Mouse (Mus musculus): ENCODE results near the gene Pmfbp1. TPM values are rescaled to one million over a fixed set of nuclear protein-coding genes. Genes with fewer than 3 reads are reported as not detected.

The Pmfbp1 gene
- polyA plus RNA-seq, 1 experiment from 2014 or later, result 1.5 TPM

GRCm38 (mm10) chr8:109468112-109468511 is 25.7 kb upstream of the Pmfbp1 start:
- Histone ChIP-seq H3K27me3 (no peaks in the 10 kb centered on the region), H3K27ac (replicated peaks) (0 out of 2 replicates have a peak overlapping the region, but pooled peaks have one; percentile 34), H3K9ac (no peak overlapping the region), H3K9me3 (no peaks in the 10 kb centered on the region), H3K36me3 (no peaks in the 10 kb centered on the region), H3K4me1 (replicated peaks) (peaks cover 92% of the 10 kb centered on the region), H3K4me2 (no peak overlapping the region), H3K4me3 (no peak overlapping the region)
- 79% methylated on average over 11 of the region's 11 CpGs for WGBS
- ATAC-seq (ENCODE audit: low read depth), result no peak

GRCm38 (mm10) chr8:109471876-109472275 is 22.0 kb upstream of the Pmfbp1 start:
- H3K4me1 ChIP-seq (replicated peaks), result peaks cover 70% of the 10 kb centered on the region

GRCm38 (mm10) chr8:109472400-109472799 is 21.4 kb upstream of the Pmfbp1 start:
- peak overlapping the region; percentile 14; the same call in 1 of the 2 replicates for H3K4me2 ChIP-seq
- no peaks in the 10 kb centered on the region for H3K36me3 ChIP-seq
- H3K4me3 ChIP-seq, result no peak overlapping the region
- 63% methylated on average over 8 of the region's 8 CpGs for WGBS
- peak overlapping the region; percentile 71 for H3K27ac ChIP-seq (replicated peaks)
- no peak overlapping the region for H3K9ac ChIP-seq
- H3K27me3 ChIP-seq, result no peaks in the 10 kb centered on the region
- no peak for ATAC-seq (ENCODE audit: low read depth)
- H3K9me3 ChIP-seq, result no peaks in the 10 kb centered on the region
- peaks cover 65% of the 10 kb centered on the region for H3K4me1 ChIP-seq (replicated peaks)

More at GRCm38 (mm10) chr8:109471876-109472275, 22.0 kb upstream of the Pmfbp1 start:
- ATAC-seq (ENCODE audit: low read depth), result no peak
- no peak overlapping the region for H3K4me3 ChIP-seq
- H3K4me2 ChIP-seq, result no peak overlapping the region
- no peak overlapping the region for H3K27ac ChIP-seq (replicated peaks)
- no peaks in the 10 kb centered on the region for H3K36me3 ChIP-seq
- no peaks in the 10 kb centered on the region for H3K9me3 ChIP-seq
- no peak overlapping the region for H3K9ac ChIP-seq
- H3K27me3 ChIP-seq, result no peaks in the 10 kb centered on the region
- WGBS, result 58% methylated on average over 6 of the region's 6 CpGs

GRCm38 (mm10) chr8:109474442-109475121 is 19.2 kb upstream of the Pmfbp1 start:
- Histone ChIP-seq H3K4me3 (no peak overlapping the region), H3K4me1 (replicated peaks) (peaks cover 45% of the 10 kb centered on the region), H3K27me3 (no peaks in the 10 kb centered on the region), H3K4me2 (no peak overlapping the region), H3K36me3 (no peaks in the 10 kb centered on the region), H3K27ac (replicated peaks) (peak overlapping the region; percentile 67), H3K9me3 (no peaks in the 10 kb centered on the region), H3K9ac (no peak overlapping the region)
- 45% methylated on average over 14 of the region's 14 CpGs for WGBS
- ATAC-seq (ENCODE audit: low read depth), result no peak

GRCm38 (mm10) chr8:109475436-109475835 is 18.4 kb upstream of the Pmfbp1 start:
- H3K4me2 ChIP-seq, result no peak overlapping the region
- H3K4me1 ChIP-seq (replicated peaks), result peaks cover 39% of the 10 kb centered on the region
- peak overlapping the region; percentile 67; the same call in 1 of the 2 replicates for H3K27ac ChIP-seq (replicated peaks)
- 44% methylated on average over 4 of the region's 4 CpGs for WGBS
- H3K9ac ChIP-seq, result no peak overlapping the region
- no peak for ATAC-seq (ENCODE audit: low read depth)
- H3K4me3 ChIP-seq, result no peak overlapping the region
- no peaks in the 10 kb centered on the region for H3K27me3 ChIP-seq
- H3K9me3 ChIP-seq, result no peaks in the 10 kb centered on the region
- no peaks in the 10 kb centered on the region for H3K36me3 ChIP-seq

- Histone ChIP-seq H3K4me1 (replicated peaks) (peaks cover 13% of the 10 kb centered on the region), H3K4me3 (no peak overlapping the region), H3K27ac (replicated peaks) (no peak overlapping the region), H3K9ac (no peak overlapping the region), H3K36me3 (no peaks in the 10 kb centered on the region), H3K27me3 (no peaks in the 10 kb centered on the region), H3K9me3 (no peaks in the 10 kb centered on the region), H3K4me2 (no peak overlapping the region)
- no peak for ATAC-seq (ENCODE audit: low read depth)
- WGBS, result 74% methylated on average over 6 of the region's 6 CpGs
Observed at GRCm38 (mm10) chr8:109478586-109478985, 15.2 kb upstream of the Pmfbp1 start.

- Histone ChIP-seq H3K4me3 (no peak overlapping the region), H3K4me2 (no peak overlapping the region), H3K4me1 (replicated peaks) (peaks cover 15% of the 10 kb centered on the region), H3K27me3 (no peaks in the 10 kb centered on the region), H3K9ac (no peak overlapping the region), H3K27ac (replicated peaks) (peak overlapping the region; percentile 78), H3K36me3 (no peaks in the 10 kb centered on the region), H3K9me3 (no peaks in the 10 kb centered on the region)
- ATAC-seq (ENCODE audit: low read depth), result no peak
- 78% methylated on average over 11 of the region's 11 CpGs for WGBS
Observed at GRCm38 (mm10) chr8:109484741-109485140, 9.1 kb upstream of the Pmfbp1 start.

- WGBS, result 35% methylated on average over 6 of the region's 6 CpGs
- Histone ChIP-seq H3K36me3 (no peaks in the 10 kb centered on the region), H3K4me2 (no peak overlapping the region), H3K27ac (replicated peaks) (no peak overlapping the region), H3K9me3 (no peaks in the 10 kb centered on the region), H3K4me1 (replicated peaks) (peaks cover 15% of the 10 kb centered on the region), H3K27me3 (no peaks in the 10 kb centered on the region), H3K4me3 (no peak overlapping the region), H3K9ac (no peak overlapping the region)
- peak; percentile 67; the same call in 1 of the 2 replicates for ATAC-seq (ENCODE audit: low read depth)
Observed at GRCm38 (mm10) chr8:109485530-109485929, 8.3 kb upstream of the Pmfbp1 start.

- ATAC-seq (ENCODE audit: low read depth), result no peak
- H3K9me3 ChIP-seq, result no peaks in the 10 kb centered on the region
- WGBS, result 88% methylated on average over 6 of the region's 6 CpGs
- peaks cover under 1% of the 10 kb centered on the region; the same call in 1 of the 2 replicates for H3K4me1 ChIP-seq (replicated peaks)
- H3K4me2 ChIP-seq, result no peak overlapping the region
- H3K27me3 ChIP-seq, result no peaks in the 10 kb centered on the region
- no peak overlapping the region for H3K27ac ChIP-seq (replicated peaks)
- H3K9ac ChIP-seq, result no peak overlapping the region
- H3K36me3 ChIP-seq, result no peaks in the 10 kb centered on the region
- no peak overlapping the region for H3K4me3 ChIP-seq
Observed at GRCm38 (mm10) chr8:109492785-109493184, 1.0 kb upstream of the Pmfbp1 start.

- Histone ChIP-seq H3K4me1 (replicated peaks) (peaks cover 5% of the 10 kb centered on the region; the same call in 1 of the 2 replicates), H3K27me3 (no peaks in the 10 kb centered on the region), H3K9ac (no peak overlapping the region), H3K27ac (replicated peaks) (no peak overlapping the region), H3K9me3 (no peaks in the 10 kb centered on the region), H3K36me3 (no peaks in the 10 kb centered on the region), H3K4me2 (no peak overlapping the region), H3K4me3 (no peak overlapping the region)
- 68% methylated on average over 2 of the region's 2 CpGs for WGBS
- no peak for ATAC-seq (ENCODE audit: low read depth)
Observed at GRCm38 (mm10) chr8:109494601-109495000, 774 bp downstream of the Pmfbp1 start.

- 51% methylated on average over 5 of the region's 5 CpGs for WGBS
- no peak for ATAC-seq (ENCODE audit: low read depth)
- no peak overlapping the region for H3K9ac ChIP-seq
Observed at GRCm38 (mm10) chr8:109497431-109497830, 3.6 kb downstream of the Pmfbp1 start.

GRCm38 (mm10) chr8:109499009-109499717 is 5.3 kb downstream of the Pmfbp1 start:
- no peak for ATAC-seq (ENCODE audit: low read depth)
- Histone ChIP-seq H3K4me1 (replicated peaks) (peaks cover 5% of the 10 kb centered on the region; the same call in 1 of the 2 replicates), H3K9ac (no peak overlapping the region), H3K27ac (replicated peaks) (no peak overlapping the region; the same call in 1 of the 2 replicates), H3K27me3 (no peaks in the 10 kb centered on the region), H3K9me3 (no peaks in the 10 kb centered on the region), H3K36me3 (no peaks in the 10 kb centered on the region), H3K4me3 (no peak overlapping the region), H3K4me2 (no peak overlapping the region)
- 85% methylated on average over 16 of the region's 16 CpGs for WGBS

More at GRCm38 (mm10) chr8:109497431-109497830, 3.6 kb downstream of the Pmfbp1 start:
- H3K27me3 ChIP-seq, result no peaks in the 10 kb centered on the region
- no peak overlapping the region for H3K27ac ChIP-seq (replicated peaks)
- no peaks in the 10 kb centered on the region for H3K36me3 ChIP-seq
- no peak overlapping the region for H3K4me2 ChIP-seq
- peaks cover 5% of the 10 kb centered on the region; the same call in 1 of the 2 replicates for H3K4me1 ChIP-seq (replicated peaks)
- no peaks in the 10 kb centered on the region for H3K9me3 ChIP-seq
- H3K4me3 ChIP-seq, result no peak overlapping the region
